Mouse (Mus musculus) small intestine, adult 2 months (tissue): Measurements from ENCODE around the gene Gm17387. TPM values are rescaled to one million over a fixed set of nuclear protein-coding genes. Genes with fewer than 3 reads are reported as not detected.

Experiments used
- H3K27ac ChIP-seq: fragments of 200-500 bp; 2 replicates; pipeline ENCODE4 v1.5.1; 2012; ENCODE audit warnings: low read depth, low read length, control low read depth, inconsistent platforms; ENCODE audit not compliant: insufficient read depth
- H3K27me3 ChIP-seq: fragments of 200-500 bp; 2 replicates; pipeline ENCODE4 v1.6.1; 2012; ENCODE audit warnings: mild to moderate bottlenecking, moderate library complexity, low read length, inconsistent platforms; ENCODE audit not compliant: control insufficient read depth, insufficient read depth
- H3K36me3 ChIP-seq: fragments of 200-500 bp; 2 replicates; pipeline ENCODE4 v1.6.1; 2012; ENCODE audit warnings: mild to moderate bottlenecking, low read length, control low read depth, inconsistent platforms; ENCODE audit not compliant: control insufficient read depth, insufficient read depth
- H3K4me1 ChIP-seq: fragments of 200-500 bp; 2 replicates; pipeline ENCODE4 v1.6.1; 2012; ENCODE audit warnings: low read length, inconsistent platforms, mixed read lengths; ENCODE audit not compliant: control insufficient read depth, insufficient read depth, insufficient read length
- H3K4me3 ChIP-seq: fragments of 200-500 bp; 2 replicates; pipeline ENCODE4 v1.5.1; 2012; ENCODE audit warnings: low read depth, mild to moderate bottlenecking, control low read depth, inconsistent platforms, low read length, moderate library complexity
- CTCF ChIP-seq: fragments of 200-500 bp; IDR thresholded peaks from 2 replicates; pipeline ENCODE4 v1.5.1; 2012; ENCODE audit warnings: low read depth, mild to moderate bottlenecking, control low read depth, inconsistent platforms, low read length, moderate library complexity, mixed read lengths; ENCODE audit not compliant: insufficient replicate concordance, insufficient read length; ENCODE audit errors: extremely low read depth
- POLR2A ChIP-seq: fragments of 200-500 bp; IDR thresholded peaks from 2 replicates; pipeline ENCODE4 v1.6.1; 2012; ENCODE audit warnings: low read depth, mild to moderate bottlenecking, control low read depth, inconsistent platforms, low read length, moderate library complexity
- WGBS: fragments of 180-500 bp; shearing (Covaris S2); methylation state at CpG from one replicate; pipeline ENCODE4 v1.1.7; 2018; 5-methylcytosine and 5-hydroxymethylcytosine counted together
- polyA plus RNA-seq: library from polyadenylated mRNA; depleted of rRNA; stranded (reverse); fragments of >200 nt; gene quantifications from 2 replicates; pipeline ENCODE4 v1.2.3, GENCODE M21; 2012

The Gm17387 gene
- polyA plus RNA-seq, 1 experiment: not detected

DNA sequence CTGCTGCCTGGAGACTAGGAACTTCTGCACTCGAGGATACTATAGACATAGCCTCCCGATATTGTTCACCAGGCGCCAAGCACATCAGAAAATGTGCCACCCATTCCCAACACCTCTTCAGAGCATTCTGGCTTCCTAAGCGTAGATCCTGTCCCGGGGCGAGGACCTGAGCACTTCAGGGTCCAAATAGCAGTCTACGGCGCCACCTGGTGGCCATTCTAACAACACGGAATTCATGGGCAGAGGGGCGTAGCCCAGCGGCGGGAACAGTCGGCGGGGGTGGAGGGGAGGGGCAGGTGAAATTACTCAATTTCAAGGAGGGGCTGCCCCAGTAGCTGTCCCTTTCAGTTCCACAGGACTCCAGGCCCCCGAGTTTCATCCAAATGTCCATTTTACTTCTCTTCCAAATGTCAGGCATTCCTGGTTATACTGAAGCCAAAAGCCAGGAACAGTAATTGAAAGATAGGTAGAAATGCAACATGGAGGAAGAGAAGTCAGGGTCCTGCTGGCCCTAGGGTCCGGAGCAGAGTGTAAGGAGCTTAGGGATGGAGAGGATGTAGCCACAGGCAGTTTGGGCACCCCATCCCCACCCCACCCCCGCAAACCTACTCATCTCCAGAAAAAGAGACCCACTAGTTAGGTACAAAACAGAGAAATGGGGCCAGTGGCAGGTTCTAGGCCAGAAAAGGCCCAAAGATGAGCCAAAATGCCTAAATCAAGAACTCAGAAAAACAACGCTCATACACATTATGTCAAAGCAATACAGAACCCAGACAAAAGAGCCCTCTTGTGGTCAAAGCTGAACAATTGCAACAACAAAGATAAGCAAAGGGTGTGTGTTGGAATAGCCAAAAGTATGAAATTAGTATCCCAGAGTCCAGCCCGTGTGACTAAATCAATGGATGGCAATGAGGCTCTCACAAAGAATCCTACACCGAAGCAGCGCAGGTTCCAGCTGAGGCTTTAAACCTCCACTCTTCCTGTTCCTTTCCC, 19.6 kb downstream of the Gm17387 start:
- Histone ChIP-seq H3K36me3 (no peaks in the 10 kb centered on the region), H3K27ac (peak overlapping the region; percentile 77), H3K4me3 (peak overlapping the region; percentile 58), H3K4me1 (peaks cover 14% of the 10 kb centered on the region), H3K27me3 (no peaks in the 10 kb centered on the region)
- WGBS: 4% methylated on average over 21 of the region's 21 CpGs
- TF ChIP-seq CTCF: peak; percentile 90
- peak; percentile 4; the same call in 1 of the 2 replicates for TF ChIP-seq POLR2A

DNA sequence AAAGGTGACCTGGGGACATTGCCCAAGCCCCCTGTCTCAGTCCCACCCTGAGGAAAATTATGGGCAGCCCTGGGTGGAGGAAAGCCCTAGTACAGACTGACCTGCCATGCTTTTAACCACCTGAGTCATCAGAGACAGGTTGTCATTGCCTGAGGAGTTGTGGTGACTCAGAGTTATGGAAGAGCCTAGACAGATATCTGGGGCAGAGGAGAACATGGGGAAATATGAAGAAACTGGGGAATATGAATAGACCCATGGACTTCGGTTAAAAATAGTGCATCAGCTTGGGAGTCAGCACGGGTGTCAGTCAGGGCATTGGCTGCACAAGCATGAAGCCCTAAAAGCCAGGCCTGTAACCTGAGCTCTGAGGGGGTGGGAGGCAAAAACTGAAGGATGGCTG, 20.4 kb downstream of the Gm17387 start:
- H3K27ac ChIP-seq: no peak overlapping the region
- WGBS: 81% methylated on average over 2 of the region's 2 CpGs

GRCm38 (mm10) chr7:141051060-141051685, 22.2 kb downstream of the Gm17387 start:
- Histone ChIP-seq H3K27me3 (no peaks in the 10 kb centered on the region), H3K4me1 (peaks cover 14% of the 10 kb centered on the region), H3K27ac (no peak overlapping the region), H3K36me3 (no peaks in the 10 kb centered on the region), H3K4me3 (no peak overlapping the region)
- no peak for TF ChIP-seq POLR2A
- TF ChIP-seq CTCF: no peak
- 75% methylated on average over 17 of the region's 17 CpGs for WGBS

More for the DNA sequence above, 20.4 kb downstream of the Gm17387 start:
- Histone ChIP-seq H3K36me3 (no peaks in the 10 kb centered on the region), H3K4me3 (no peak overlapping the region), H3K27me3 (no peaks in the 10 kb centered on the region), H3K4me1 (peaks cover 14% of the 10 kb centered on the region)
- TF ChIP-seq POLR2A (no peak), CTCF (no peak)

GRCm38 (mm10) chr7:141052016-141052415, 23.1 kb downstream of the Gm17387 start:
- no peaks in the 10 kb centered on the region for H3K36me3 ChIP-seq
- TF ChIP-seq POLR2A (no peak), CTCF (no peak)
- no peak overlapping the region for H3K27ac ChIP-seq
- H3K4me3 ChIP-seq: no peak overlapping the region
- 56% methylated on average over 4 of the region's 4 CpGs for WGBS
- H3K27me3 ChIP-seq: no peaks in the 10 kb centered on the region
- H3K4me1 ChIP-seq: peaks cover 8% of the 10 kb centered on the region

DNA sequence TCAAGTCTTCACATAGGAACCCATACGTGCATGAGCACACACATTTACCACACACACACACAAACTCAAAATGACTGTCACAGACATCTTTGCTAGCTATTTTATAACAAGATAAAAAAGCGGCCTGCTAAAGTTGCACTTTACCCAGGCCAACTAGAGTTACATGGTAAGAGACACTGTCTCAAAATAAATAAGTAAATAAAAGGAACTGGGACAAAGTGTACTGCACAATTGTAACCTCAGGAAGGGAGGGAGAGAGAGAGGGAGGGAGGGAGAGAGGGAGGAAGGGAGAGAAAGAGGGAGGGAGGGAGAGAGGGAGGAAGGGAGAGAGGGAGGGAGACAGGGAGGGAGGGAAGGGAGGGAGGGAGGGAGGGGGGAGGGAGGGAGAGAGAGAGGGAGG, 23.5 kb downstream of the Gm17387 start:
- no peaks in the 10 kb centered on the region for H3K36me3 ChIP-seq
- WGBS: 42% methylated on average over 2 of the region's 2 CpGs
- no peaks in the 10 kb centered on the region for H3K27me3 ChIP-seq
- H3K4me1 ChIP-seq: peaks cover 5% of the 10 kb centered on the region
- no peak overlapping the region for H3K27ac ChIP-seq
- no peak overlapping the region for H3K4me3 ChIP-seq
- TF ChIP-seq POLR2A: no peak
- TF ChIP-seq CTCF: no peak

DNA sequence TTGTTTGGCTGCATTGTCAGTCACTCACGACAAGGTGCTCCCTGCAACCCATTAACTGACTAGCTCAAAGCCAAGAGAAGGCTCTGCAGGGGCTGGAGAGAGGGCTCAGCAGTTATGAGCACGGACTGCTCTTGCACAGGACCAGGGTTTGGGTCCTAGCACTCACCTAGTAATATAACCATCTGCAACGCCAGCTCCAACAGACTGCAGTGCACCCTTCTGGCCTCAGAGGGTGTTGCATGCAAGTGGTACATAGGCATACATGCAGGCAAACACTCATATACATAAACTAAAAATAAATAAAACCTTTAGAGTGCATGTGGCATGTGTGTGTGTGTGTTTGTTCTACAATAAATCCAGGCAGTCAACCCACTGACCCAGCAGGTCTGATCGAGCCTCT, 26.9 kb downstream of the Gm17387 start:
- Histone ChIP-seq H3K36me3 (no peaks in the 10 kb centered on the region), H3K4me3 (no peak overlapping the region), H3K4me1 (peaks cover 6% of the 10 kb centered on the region; the same call in 1 of the 2 replicates), H3K27me3 (no peaks in the 10 kb centered on the region), H3K27ac (no peak overlapping the region)
- TF ChIP-seq POLR2A: no peak
- TF ChIP-seq CTCF: no peak
- 80% methylated on average over 4 of the region's 4 CpGs for WGBS

DNA sequence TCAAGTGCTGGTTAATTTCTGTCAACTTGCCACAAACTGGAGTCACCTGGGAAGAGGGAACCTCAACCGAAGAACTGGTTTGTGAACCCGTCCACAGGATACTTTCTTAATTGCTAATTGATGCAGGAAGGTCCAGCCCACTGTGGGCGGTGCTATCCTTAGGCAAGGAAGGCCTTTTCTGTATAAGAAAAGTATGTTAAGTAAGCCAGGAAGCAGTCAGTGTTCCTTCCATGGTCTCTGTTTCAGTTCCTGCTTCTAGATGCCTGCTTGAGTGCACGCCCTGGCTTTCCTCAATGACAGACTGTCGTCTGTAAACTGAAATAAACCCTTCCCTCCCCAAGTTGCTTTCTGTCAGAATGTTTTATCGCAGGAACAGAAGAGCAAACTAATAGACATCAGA, 28.0 kb downstream of the Gm17387 start:
- no peaks in the 10 kb centered on the region for H3K36me3 ChIP-seq
- H3K4me1 ChIP-seq: peaks cover 11% of the 10 kb centered on the region
- WGBS: 83% methylated on average over 6 of the region's 6 CpGs
- TF ChIP-seq POLR2A (no peak), CTCF (no peak)
- no peaks in the 10 kb centered on the region for H3K27me3 ChIP-seq
- H3K4me3 ChIP-seq: no peak overlapping the region
- H3K27ac ChIP-seq: no peak overlapping the region
